Mouse (Mus musculus) liver, adult 2 months (tissue): Measurements from ENCODE around the gene Shisa6. TPM values are rescaled to one million over a fixed set of nuclear protein-coding genes. Genes with fewer than 3 reads are reported as not detected.

Source experiments
- DNase-seq: peaks from one replicate; pipeline ENCODE4 v3.0.0-alpha.2; 2011; ENCODE audit warnings: low read depth, low spot score; ENCODE audit errors: extremely low read depth
- H3K27ac ChIP-seq: fragments of 200-500 bp; replicated peaks from 2 replicates; pipeline ENCODE4 v1.5.1; 2012; ENCODE audit warnings: low read depth, mild to moderate bottlenecking, control low read depth, inconsistent platforms, low read length; ENCODE audit not compliant: insufficient read depth
- H3K27me3 ChIP-seq: fragments of 200-500 bp; 2 replicates; pipeline ENCODE4 v1.6.1; 2012; ENCODE audit warnings: mild to moderate bottlenecking, moderate library complexity, low read length, inconsistent platforms; ENCODE audit not compliant: control insufficient read depth, insufficient read depth
- H3K36me3 ChIP-seq: fragments of 200-500 bp; 2 replicates; pipeline ENCODE4 v1.6.1; 2012; ENCODE audit warnings: low read length, inconsistent platforms; ENCODE audit not compliant: control insufficient read depth, insufficient read depth
- H3K4me1 ChIP-seq: fragments of 200-500 bp; 2 replicates; pipeline ENCODE4 v1.6.1; 2011; ENCODE audit warnings: low read length; ENCODE audit not compliant: control insufficient read depth, insufficient read depth
- H3K4me3 ChIP-seq: fragments of 200-500 bp; 2 replicates; pipeline ENCODE4 v1.5.1; 2011; ENCODE audit warnings: low read depth, mild to moderate bottlenecking, control low read depth, low read length, moderate library complexity; ENCODE audit not compliant: insufficient read depth
- H3K79me2 ChIP-seq: fragments of 200-500 bp; 2 replicates; pipeline ENCODE4 v1.6.1; 2012; ENCODE audit warnings: inconsistent platforms, mild to moderate bottlenecking, low read length, moderate library complexity; ENCODE audit not compliant: control insufficient read depth, insufficient read depth
- H3K9ac ChIP-seq: fragments of 200-500 bp; 2 replicates; pipeline ENCODE4 v1.6.1; 2012; ENCODE audit warnings: low read depth, mild to moderate bottlenecking, control low read depth, inconsistent platforms, low read length
- CTCF ChIP-seq: fragments of 200-500 bp; IDR thresholded peaks from 2 replicates; pipeline ENCODE4 v1.5.1; 2011; ENCODE audit warnings: low read depth, low read length, control low read depth
- POLR2A ChIP-seq: fragments of 200-500 bp; IDR thresholded peaks from 2 replicates; pipeline ENCODE4 v1.6.1; 2011; ENCODE audit warnings: low read length, control low read depth; ENCODE audit not compliant: insufficient read depth; ENCODE audit errors: extremely low read depth
- WGBS: fragments of 180-500 bp; shearing (Covaris S2); methylation state at CpG from one replicate; pipeline ENCODE4 v1.1.7; 2018; 5-methylcytosine and 5-hydroxymethylcytosine counted together
- polyA plus RNA-seq: library from polyadenylated mRNA; depleted of rRNA; stranded (reverse); fragments of >200 nt; gene quantifications from 2 replicates; pipeline ENCODE4 v1.2.3, GENCODE M21; 2012
- total RNA-seq: library from RNA; depleted of rRNA; stranded (reverse); fragments of >200 nt; gene quantifications from 2 replicates; pipeline ENCODE4 v1.2.3, GENCODE M21; 2014

Shisa6 gene
- total and polyA plus RNA-seq, 2 experiments: not detected

DNA sequence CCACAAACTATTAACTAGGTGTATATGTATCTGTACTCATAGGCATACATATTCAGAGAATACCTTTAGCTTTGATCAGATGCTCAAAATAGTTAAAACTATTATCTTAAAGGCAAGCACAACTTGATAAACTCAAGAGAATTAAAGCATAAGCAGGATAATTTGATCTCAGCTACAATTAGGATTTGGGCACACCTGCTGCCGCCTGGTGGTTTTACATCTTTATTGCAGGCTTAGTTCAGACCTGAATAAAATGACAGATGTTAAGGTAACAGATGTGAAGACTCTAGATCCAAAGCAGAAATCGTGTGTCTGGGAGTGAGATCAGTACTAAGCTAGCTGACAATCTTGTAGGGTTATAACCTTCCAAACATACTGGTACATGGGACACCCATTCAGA, 24.8 kb downstream of the Shisa6 start:
- TF ChIP-seq POLR2A: no peak
- Histone ChIP-seq H3K27me3 (no peaks in the 10 kb centered on the region), H3K36me3 (no peaks in the 10 kb centered on the region), H3K79me2 (no peaks in the 10 kb centered on the region), H3K27ac (no peak overlapping the region), H3K9ac (no peak overlapping the region), H3K4me3 (no peak overlapping the region), H3K4me1 (no peaks in the 10 kb centered on the region)
- 73% methylated on average over 2 of the region's 2 CpGs for WGBS
- no peak for DNase-seq

DNA sequence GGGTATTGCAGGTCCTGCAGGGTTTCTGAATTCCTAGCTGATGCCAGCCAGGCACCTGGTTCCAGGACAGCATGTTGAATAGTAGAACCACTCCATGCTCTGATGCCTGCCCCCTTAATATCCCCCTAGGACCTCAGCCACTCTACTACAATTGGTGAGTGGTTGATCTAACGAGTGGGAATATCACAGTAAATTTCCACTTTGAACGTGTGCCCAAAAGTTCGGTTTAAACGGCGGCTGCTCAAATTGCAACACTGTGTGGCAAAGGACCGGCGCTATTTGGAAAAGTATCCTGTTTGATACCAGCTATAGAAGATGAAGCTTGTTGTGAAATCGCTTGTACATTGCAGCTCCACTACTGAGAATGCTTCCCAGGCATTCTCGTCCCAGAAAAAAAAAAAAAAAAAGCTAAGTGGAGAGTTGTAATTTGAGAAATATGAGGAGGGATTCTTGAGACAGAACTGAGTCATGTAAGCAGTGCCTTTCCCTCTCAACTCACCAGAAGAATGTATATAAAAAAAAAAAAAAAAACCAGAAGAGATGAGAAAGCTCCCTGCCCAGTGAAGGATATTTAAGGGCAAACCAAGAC, 26.8 kb downstream of the Shisa6 start:
- no peak for DNase-seq
- Histone ChIP-seq H3K27me3 (no peaks in the 10 kb centered on the region), H3K4me3 (no peak overlapping the region), H3K9ac (no peak overlapping the region), H3K36me3 (no peaks in the 10 kb centered on the region), H3K27ac (no peak overlapping the region), H3K4me1 (no peaks in the 10 kb centered on the region), H3K79me2 (no peaks in the 10 kb centered on the region)
- TF ChIP-seq CTCF: no peak
- no peak for TF ChIP-seq POLR2A
- WGBS: 79% methylated on average over 9 of the region's 9 CpGs

DNA sequence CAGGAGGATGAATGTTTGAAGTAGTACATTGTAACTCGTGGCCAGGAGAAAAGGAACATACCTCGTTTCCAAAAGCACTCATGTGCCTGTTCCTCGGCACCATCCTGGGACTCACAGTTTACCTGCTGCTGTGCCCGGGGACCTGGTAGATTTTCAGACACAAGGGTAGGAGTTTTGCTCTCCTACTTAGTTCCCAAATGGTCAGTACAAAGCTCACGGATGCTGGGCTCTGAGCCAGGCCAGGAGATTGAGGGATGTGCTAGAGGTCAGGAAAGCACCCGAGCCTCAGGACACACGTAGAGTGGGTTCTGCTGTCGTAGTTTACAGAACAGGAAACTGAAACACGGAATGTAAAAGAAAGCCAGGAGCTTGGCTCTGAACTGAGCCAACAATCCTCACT, 29.5 kb downstream of the Shisa6 start:
- Histone ChIP-seq H3K27ac (no peak overlapping the region), H3K4me1 (no peaks in the 10 kb centered on the region), H3K36me3 (no peaks in the 10 kb centered on the region), H3K79me2 (no peaks in the 10 kb centered on the region), H3K4me3 (no peak overlapping the region), H3K9ac (no peak overlapping the region), H3K27me3 (no peaks in the 10 kb centered on the region)
- 62% methylated on average over 9 of the region's 9 CpGs for WGBS
- no peak for TF ChIP-seq POLR2A
- TF ChIP-seq CTCF: no peak
- no peak for DNase-seq

DNA sequence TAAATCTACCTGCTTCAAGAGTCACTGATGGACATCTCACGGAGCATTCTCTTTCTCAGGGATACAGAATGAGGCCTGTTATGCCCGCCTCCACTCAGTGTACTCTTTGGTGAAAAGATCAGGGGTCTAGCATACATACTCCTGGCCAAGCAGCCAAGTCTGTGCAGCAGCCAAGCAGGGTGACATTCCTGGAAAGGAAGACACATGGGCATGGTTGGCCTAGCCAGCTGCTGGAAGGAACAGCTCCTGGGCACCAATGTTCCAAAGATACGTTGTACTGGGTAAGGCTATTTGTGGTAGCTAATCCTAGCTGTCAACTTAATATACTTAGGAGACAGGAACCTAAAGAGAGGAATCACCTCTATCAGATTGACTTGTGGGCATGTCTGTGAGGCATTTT, 31.4 kb downstream of the Shisa6 start:
- no peak overlapping the region for H3K4me3 ChIP-seq
- no peak overlapping the region for H3K27ac ChIP-seq
- H3K4me1 ChIP-seq: no peaks in the 10 kb centered on the region
- no peak overlapping the region for H3K9ac ChIP-seq
- WGBS: 84% methylated on average over 3 of the region's 3 CpGs
- H3K27me3 ChIP-seq: no peaks in the 10 kb centered on the region
- no peak for DNase-seq
- H3K36me3 ChIP-seq: no peaks in the 10 kb centered on the region
- H3K79me2 ChIP-seq: no peaks in the 10 kb centered on the region
- TF ChIP-seq CTCF (no peak), POLR2A (no peak)

DNA sequence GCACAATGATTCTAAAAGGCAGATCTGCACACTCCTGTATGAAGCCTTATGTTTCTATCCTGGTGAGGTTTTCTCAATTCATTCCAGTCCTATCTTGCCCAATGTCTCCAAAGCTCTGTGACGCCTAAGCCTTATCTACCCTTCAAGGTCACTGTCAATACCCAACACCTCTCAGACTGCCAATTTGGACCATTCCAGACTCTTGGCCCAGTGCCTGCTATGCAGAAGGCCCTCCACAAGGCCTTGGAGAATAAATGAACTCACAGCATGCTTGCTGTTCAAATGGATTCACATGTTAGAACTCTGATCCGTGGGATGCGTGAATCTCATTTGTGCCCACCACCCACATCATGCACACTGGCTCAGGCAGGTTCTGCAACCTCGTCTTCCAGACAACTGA, 38.0 kb downstream of the Shisa6 start:
- no peaks in the 10 kb centered on the region for H3K79me2 ChIP-seq
- 71% methylated on average over 4 of the region's 4 CpGs for WGBS
- H3K27ac ChIP-seq: no peak overlapping the region
- DNase-seq: no peak
- no peaks in the 10 kb centered on the region for H3K36me3 ChIP-seq
- no peaks in the 10 kb centered on the region for H3K27me3 ChIP-seq
- no peak overlapping the region for H3K9ac ChIP-seq
- no peak overlapping the region for H3K4me3 ChIP-seq
- H3K4me1 ChIP-seq: no peaks in the 10 kb centered on the region
- TF ChIP-seq CTCF: no peak
- TF ChIP-seq POLR2A: no peak

DNA sequence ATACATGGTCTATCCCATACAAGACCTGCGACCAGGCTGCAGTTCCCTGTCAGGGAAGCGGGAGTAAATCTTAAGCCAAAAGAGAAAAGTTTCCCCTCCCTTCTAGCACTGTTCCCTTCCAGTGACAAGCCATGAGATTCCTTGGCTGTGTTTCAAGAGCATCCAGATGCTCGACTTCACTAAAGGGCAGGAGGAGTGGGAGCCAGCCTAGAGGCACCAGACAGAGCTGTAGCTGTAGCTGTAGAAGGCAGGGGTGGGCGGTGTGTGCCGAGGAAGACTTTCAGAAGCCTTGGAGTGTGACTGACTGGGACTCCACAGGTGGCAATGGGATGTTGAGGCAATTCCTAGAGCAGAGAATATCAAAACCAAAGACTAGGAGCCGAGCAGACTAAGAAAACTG, 43.3 kb downstream of the Shisa6 start:
- Histone ChIP-seq H3K27me3 (no peaks in the 10 kb centered on the region), H3K9ac (no peak overlapping the region), H3K4me3 (no peak overlapping the region), H3K4me1 (no peaks in the 10 kb centered on the region), H3K27ac (no peak overlapping the region), H3K36me3 (no peaks in the 10 kb centered on the region), H3K79me2 (no peaks in the 10 kb centered on the region)
- WGBS: 75% methylated on average over 6 of the region's 6 CpGs
- TF ChIP-seq POLR2A (no peak), CTCF (no peak)
- no peak for DNase-seq
